Mouse (Mus musculus) E14TG2a.4 (cell line): ENCODE results near the gene Zfp317.
"Not testable (repeated sequence)": the region's sequence is repeated elsewhere in the genome, so short reads cannot be mapped to it uniquely, and the experiment has no call there.

Experiments
- H3K27me3 ChIP-seq: 2 replicates; pipeline ENCODE4 v1.6.1; 2014; ENCODE audit warnings: low read length, control low read depth; ENCODE audit not compliant: insufficient read depth
- H3K36me3 ChIP-seq: 2 replicates; pipeline ENCODE4 v1.6.1; 2014; ENCODE audit warnings: low read length, control low read depth; ENCODE audit not compliant: insufficient read depth
- H3K4me1 ChIP-seq: replicated peaks from 2 replicates; pipeline ENCODE4 v1.6.1; 2014; ENCODE audit warnings: low read depth, low read length, control low read depth
- H3K4me3 ChIP-seq: replicated peaks from 2 replicates; pipeline ENCODE4 v1.5.1; 2014; ENCODE audit warnings: mild to moderate bottlenecking, low read length
- H3K9me3 ChIP-seq: 2 replicates; pipeline ENCODE4 v1.6.1; 2014; ENCODE audit warnings: low read length, control low read depth
- CTCF ChIP-seq: conservative IDR thresholded peaks from 2 replicates; pipeline ENCODE4 v1.5.1; 2014; ENCODE audit warnings: low read length
- NANOG ChIP-seq: IDR thresholded peaks from 2 replicates; pipeline ENCODE4 v1.6.1; 2014; ENCODE audit warnings: borderline replicate concordance, low read length, mixed read lengths
- POU5F1 ChIP-seq: IDR thresholded peaks from 2 replicates; pipeline ENCODE4 v1.6.1; 2014; ENCODE audit warnings: low read length, borderline replicate concordance

The Zfp317 gene

GRCm38 (mm10) chr9:19621843-19622822, at the start of gene Zfp317:
Zfp317 (plus strand) TSS chr9:19622102.
- peak within 1 kb of the TSS; percentile 90 for H3K4me3 ChIP-seq
- H3K27me3 ChIP-seq, result no peaks in the 10 kb centered on the region
- no peak for TF ChIP-seq POU5F1
- TF ChIP-seq CTCF, result no peak
- TF ChIP-seq NANOG, result no peak
- H3K36me3 ChIP-seq, result peaks cover 32% of the 10 kb centered on the region
- peaks cover 3% of the 10 kb centered on the region; the same call in 1 of the 2 replicates for H3K4me1 ChIP-seq
- no peaks in the 10 kb centered on the region for H3K9me3 ChIP-seq

GRCm38 (mm10) chr9:19582317-19582716, 39.6 kb upstream of the Zfp317 start, which contains the start of gene Olfr855:
Olfr855 (plus strand) TSS chr9:19582617.
- no peak for TF ChIP-seq CTCF
- no peak for TF ChIP-seq NANOG
- TF ChIP-seq POU5F1, result no peak
- no peak within 1 kb of the TSS for H3K4me3 ChIP-seq
- H3K9me3 ChIP-seq, result no peaks in the 10 kb centered on the region

GRCm38 (mm10) chr9:19621297-19621696, 605 bp upstream of the Zfp317 start:
- H3K4me3 ChIP-seq, result no peak overlapping the region
- peaks cover 3% of the 10 kb centered on the region; the same call in 1 of the 2 replicates for H3K4me1 ChIP-seq
- peaks cover 24% of the 10 kb centered on the region for H3K36me3 ChIP-seq
- TF ChIP-seq CTCF, result no peak
- TF ChIP-seq POU5F1, result no peak
- TF ChIP-seq NANOG, result no peak
- no peaks in the 10 kb centered on the region for H3K9me3 ChIP-seq
- no peaks in the 10 kb centered on the region for H3K27me3 ChIP-seq

More at GRCm38 (mm10) chr9:19582317-19582716, 39.6 kb upstream of the Zfp317 start, which contains the start of gene Olfr855:
- no peaks in the 10 kb centered on the region for H3K4me1 ChIP-seq
- H3K27me3 ChIP-seq, result no peaks in the 10 kb centered on the region
- no peaks in the 10 kb centered on the region for H3K36me3 ChIP-seq

GRCm38 (mm10) chr9:19629574-19629973, 7.7 kb downstream of the Zfp317 start:
- H3K27me3 ChIP-seq, result no peaks in the 10 kb centered on the region
- H3K4me3 ChIP-seq, result no peak overlapping the region
- H3K9me3 ChIP-seq, result no peaks in the 10 kb centered on the region
- no peaks in the 10 kb centered on the region; the same call in 1 of the 2 replicates for H3K4me1 ChIP-seq
- TF ChIP-seq POU5F1 (no peak), CTCF (no peak), NANOG (no peak)
- peaks cover 59% of the 10 kb centered on the region for H3K36me3 ChIP-seq

- no peaks in the 10 kb centered on the region for H3K27me3 ChIP-seq
- peaks cover 94% of the 10 kb centered on the region for H3K36me3 ChIP-seq
- TF ChIP-seq POU5F1 (no peak), CTCF (no peak)
- H3K4me1 ChIP-seq, result no peaks in the 10 kb centered on the region
- no peaks in the 10 kb centered on the region for H3K9me3 ChIP-seq
- H3K4me3 ChIP-seq, result no peak overlapping the region
Observed at GRCm38 (mm10) chr9:19645193-19645592, 23.3 kb downstream of the Zfp317 start.

- Histone ChIP-seq H3K9me3 (peaks cover 22% of the 10 kb centered on the region), H3K27me3 (no peaks in the 10 kb centered on the region), H3K36me3 (no peaks in the 10 kb centered on the region), H3K4me1 (peaks cover under 1% of the 10 kb centered on the region), H3K4me3 (no peak overlapping the region)
- TF ChIP-seq NANOG (no peak), CTCF (no peak), POU5F1 (no peak)
Observed at GRCm38 (mm10) chr9:19690281-19690680, 68.4 kb downstream of the Zfp317 start.

GRCm38 (mm10) chr9:19691426-19691825, 69.5 kb downstream of the Zfp317 start:
- H3K27me3 ChIP-seq, result no peaks in the 10 kb centered on the region

GRCm38 (mm10) chr9:19692430-19692829, 70.5 kb downstream of the Zfp317 start:
- H3K27me3 ChIP-seq, result no peaks in the 10 kb centered on the region
- peaks cover 4% of the 10 kb centered on the region for H3K4me1 ChIP-seq
- peaks cover 29% of the 10 kb centered on the region for H3K9me3 ChIP-seq
- no peak for TF ChIP-seq NANOG
- no peak for TF ChIP-seq POU5F1
- TF ChIP-seq CTCF, result no peak
- no peaks in the 10 kb centered on the region for H3K36me3 ChIP-seq
- no peak overlapping the region for H3K4me3 ChIP-seq

More at GRCm38 (mm10) chr9:19691426-19691825, 69.5 kb downstream of the Zfp317 start:
- TF ChIP-seq POU5F1 (no peak), CTCF (no peak), NANOG (no peak)
- H3K4me1 ChIP-seq, result peaks cover 4% of the 10 kb centered on the region
- H3K4me3 ChIP-seq, result no peak overlapping the region
- H3K9me3 ChIP-seq, result peaks cover 24% of the 10 kb centered on the region
- no peaks in the 10 kb centered on the region for H3K36me3 ChIP-seq

GRCm38 (mm10) chr9:19694285-19694684, 72.4 kb downstream of the Zfp317 start:
- H3K4me1 ChIP-seq, H3K36me3 ChIP-seq, H3K27me3 ChIP-seq, H3K4me3 ChIP-seq: not testable (repeated sequence)
- peaks cover 35% of the 10 kb centered on the region for H3K9me3 ChIP-seq
